Mouse (Mus musculus): ENCODE measurements around the gene Eef2k. TPM values are rescaled to one million over a fixed set of nuclear protein-coding genes. Genes with fewer than 3 reads are reported as not detected.

The Eef2k gene
- total RNA-seq, 2 experiments from 2014 or later: 53.1 to 88.8 TPM

DNA sequence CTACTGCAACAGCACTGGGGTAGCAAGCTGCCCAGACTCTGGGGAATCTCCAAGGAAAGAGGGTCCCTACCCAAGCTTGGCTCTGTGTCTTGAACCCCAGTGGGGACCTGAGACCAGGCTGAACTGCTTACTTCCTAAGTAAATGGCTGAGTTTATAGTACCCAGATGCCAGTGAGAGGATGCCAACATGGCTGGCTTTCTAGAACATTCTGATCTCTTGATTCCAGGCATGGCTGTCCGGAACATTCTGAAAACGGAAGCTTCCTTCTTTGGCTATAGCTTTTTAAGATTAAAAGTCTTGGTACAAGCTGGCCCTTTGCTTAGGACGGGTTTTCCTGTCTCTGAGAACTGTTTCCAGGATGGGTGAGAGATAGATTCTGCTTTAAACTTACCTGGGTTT, 31.4 kb downstream of the Eef2k start:
- H3K27ac ChIP-seq: peak overlapping the region; percentile 76

DNA sequence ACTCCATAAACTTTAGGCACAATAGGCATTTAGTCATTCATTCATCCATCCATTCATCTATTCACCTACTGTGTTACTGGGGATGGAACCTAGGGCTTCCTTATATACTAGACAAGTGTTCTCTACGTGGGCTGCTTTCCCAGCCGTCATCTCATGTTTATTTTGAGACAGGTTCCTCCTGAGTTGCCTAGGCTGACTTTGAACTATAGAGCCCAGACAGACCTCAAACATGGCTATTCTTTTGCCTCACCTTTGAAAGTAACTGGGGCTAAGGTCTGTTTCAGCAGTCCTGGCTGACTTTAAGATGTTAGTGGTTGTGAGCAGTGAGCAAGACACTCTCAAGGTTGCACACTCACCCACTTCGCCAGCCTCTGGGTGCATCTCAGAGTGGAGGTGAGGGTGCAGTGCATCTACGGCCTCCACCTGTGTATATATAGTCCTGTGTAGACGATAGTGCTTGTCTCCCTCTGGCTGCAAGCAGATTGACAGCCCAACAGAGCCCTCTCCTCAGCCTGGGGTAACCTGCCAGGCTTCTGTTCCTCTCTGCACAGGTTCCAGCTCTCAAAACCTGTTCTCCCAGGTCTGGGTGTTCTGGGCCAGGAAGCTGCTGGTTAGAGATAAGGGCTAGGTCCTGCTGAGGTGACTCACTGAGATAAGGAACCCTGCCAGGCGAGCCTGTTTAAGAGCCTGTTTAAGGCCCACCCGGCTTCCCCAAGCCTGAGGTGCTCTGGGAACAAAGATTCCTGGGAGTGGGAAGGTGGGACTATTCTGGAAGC, 32.3 kb downstream of the Eef2k start:
- DNase-seq: no peak
- Histone ChIP-seq H3K27ac (peak overlapping the region; percentile 76), H3K4me3 (no peak overlapping the region)
- TF ChIP-seq CTCF (IDR thresholded peaks at IDR 0.05): no peak
- intact Hi-C loops (cut with DNase I): no loop called here

More for the DNA sequence above, 31.4 kb downstream of the Eef2k start:
- H3K4me3 ChIP-seq: no peak overlapping the region
- intact Hi-C loops (cut with DNase I): no loop called here
- no peak for TF ChIP-seq CTCF (IDR thresholded peaks at IDR 0.05)
- no peak for DNase-seq

DNA sequence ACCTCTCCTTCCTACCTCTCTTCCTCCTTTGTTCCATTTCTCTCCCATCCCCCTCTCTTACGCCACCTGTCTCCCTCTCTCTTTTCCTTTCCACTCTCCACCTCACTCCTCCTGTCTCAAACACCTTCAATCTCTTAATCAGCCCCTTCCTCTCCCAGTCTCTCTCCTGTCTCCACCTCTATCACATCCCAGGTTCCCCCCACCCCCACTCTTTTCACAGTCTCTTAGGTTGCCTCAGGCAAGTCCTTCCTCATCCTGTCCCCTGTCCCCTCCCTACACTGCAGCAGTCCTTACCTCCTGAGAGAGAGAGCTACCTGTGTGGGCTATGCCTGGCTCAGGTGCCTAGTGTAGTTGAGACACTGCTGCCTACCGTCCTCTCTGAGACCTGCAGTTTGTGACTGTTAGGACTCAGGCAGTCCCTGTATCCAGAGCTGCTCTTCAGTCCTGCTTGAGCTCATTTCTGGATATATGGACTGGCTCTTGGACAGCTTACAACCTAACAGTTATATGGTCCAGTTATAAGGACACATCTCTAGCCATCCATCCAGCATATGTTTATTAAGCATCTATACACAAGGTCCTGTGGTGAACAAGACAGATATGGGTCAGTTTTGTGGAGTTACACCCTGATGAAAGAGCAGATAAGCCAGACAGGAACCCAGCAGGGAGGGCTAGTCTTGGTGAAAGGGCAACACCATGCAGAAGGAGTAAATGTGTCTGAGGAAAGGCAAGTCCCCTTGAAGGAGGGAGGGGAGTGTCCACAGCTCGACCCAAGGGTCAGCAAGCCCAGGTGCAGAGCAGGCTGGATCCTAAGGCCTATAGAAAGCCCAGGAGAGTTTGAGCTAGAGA, 33.1 kb downstream of the Eef2k start:
- H3K27ac ChIP-seq: peak overlapping the region; percentile 76
- TF ChIP-seq CTCF (IDR thresholded peaks at IDR 0.05): no peak
- no peak overlapping the region for H3K4me3 ChIP-seq
- intact Hi-C loops (cut with DNase I): no loop called here
- DNase-seq: no peak

DNA sequence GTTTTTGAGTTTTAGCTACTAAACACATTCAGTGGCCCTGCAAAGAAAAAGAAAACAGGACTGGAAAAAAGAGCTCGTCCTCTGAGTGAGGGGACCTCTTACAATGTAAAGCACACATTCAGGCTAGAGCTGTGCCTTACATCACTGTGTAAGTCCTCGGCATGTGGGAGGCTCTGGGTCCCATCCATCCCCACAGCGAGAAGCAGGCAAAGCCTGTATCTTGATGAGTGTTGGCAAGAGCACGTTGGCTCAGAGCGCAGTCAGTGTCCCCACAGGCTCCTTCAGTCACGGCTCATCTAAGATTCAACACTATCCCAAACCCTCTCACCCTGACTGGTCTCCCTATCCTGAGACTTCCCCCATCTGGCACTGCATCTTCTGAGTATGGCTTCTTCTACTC, 35.6 kb downstream of the Eef2k start:
- Histone ChIP-seq H3K4me3 (no peak overlapping the region), H3K27ac (no peak overlapping the region)
- intact Hi-C loops (cut with DNase I): no loop called here
- DNase-seq: no peak
- no peak for TF ChIP-seq CTCF (IDR thresholded peaks at IDR 0.05)

DNA sequence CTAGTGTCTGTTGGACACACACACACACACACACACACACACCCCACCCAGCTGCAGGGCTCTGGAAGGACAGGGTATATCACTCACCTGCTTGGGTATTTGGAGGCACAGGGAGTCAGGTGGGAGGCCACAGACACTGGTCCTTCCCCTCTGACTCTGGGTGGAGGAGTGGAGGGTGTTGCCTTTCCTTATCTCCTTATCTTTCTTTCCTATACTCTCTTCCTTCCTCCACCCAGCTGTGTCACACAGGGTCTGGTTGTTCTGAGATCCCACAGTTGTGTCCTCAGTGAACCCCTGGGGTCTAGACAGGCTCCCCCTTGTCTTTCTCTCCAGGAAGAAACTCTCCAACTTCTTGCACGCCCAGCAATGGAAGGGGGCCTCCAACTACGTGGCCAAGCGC, 37.3 kb downstream of the Eef2k start:
- no peak for DNase-seq

DNA sequence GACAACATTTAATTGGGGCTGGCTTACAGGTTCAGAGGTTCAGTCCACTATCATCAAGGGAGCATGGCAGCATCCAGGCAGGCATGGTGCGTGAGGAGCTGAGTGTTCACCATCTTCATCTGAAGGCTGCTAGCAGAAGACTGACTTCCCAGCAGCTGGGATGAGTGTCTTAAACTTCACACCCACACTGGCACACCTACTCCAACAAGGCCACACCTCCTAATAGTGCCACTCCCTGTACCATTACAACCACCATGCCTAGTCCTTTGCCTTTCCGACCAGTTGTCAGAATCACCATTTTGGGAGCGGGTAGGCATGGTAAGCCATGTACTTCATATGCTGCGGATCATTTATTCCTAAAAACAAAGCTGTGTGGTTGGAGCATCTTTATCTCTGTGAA, 38.1 kb downstream of the Eef2k start:
- Histone ChIP-seq H3K27ac (no peak overlapping the region), H3K4me3 (no peak overlapping the region)
- intact Hi-C loops (cut with DNase I): no loop called here
- TF ChIP-seq CTCF (IDR thresholded peaks at IDR 0.05): no peak
- DNase-seq: no peak

More for the DNA sequence above, 37.3 kb downstream of the Eef2k start:
- Histone ChIP-seq H3K4me3 (no peak overlapping the region), H3K27ac (no peak overlapping the region)
- no peak for TF ChIP-seq CTCF (IDR thresholded peaks at IDR 0.05)
- intact Hi-C loops (cut with DNase I): no loop called here

DNA sequence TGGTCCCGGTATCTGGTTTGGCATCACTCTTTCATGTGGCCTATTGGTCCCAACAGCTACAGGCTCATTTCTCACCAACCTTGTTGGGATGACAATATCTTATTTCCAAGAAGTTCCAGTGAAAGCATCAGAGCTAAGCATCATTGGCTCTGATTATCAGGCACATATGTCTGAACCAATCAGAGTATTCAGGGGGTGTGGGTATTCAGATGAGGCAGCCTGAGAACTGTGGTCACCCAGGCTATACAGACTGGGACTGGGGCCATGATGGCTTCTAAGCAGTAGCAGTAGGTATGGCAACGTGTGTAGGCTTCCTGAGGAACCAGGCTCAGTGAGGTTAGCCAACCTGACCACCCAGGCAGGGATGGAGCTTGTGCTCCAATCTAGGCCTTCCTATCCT, 38.8 kb downstream of the Eef2k start:
- DNase-seq: no peak
- TF ChIP-seq CTCF (IDR thresholded peaks at IDR 0.05): no peak
- Histone ChIP-seq H3K27ac (peak overlapping the region; percentile 67; the same call in 1 of the 2 replicates), H3K4me3 (no peak overlapping the region)
- intact Hi-C loops (cut with DNase I): no loop called here

DNA sequence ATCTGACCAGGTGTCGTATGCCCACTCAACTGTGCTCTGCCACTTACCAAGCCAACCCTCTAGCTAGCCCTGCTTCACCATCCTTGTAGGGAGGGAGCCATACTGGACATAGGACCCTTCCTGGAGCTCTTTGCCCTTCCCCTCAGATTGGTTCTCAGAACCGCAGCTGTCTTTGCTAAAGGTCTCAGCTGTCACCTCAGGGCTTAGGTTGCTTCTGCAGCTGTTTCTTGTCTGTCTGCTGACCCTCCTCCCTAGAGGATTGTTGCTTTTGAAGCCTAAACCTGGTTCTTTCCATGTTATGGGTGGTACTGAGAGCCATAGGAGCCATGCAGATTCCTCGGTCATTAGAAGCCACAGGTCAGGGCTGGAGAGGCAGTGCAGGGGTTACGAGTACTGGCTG, 40.0 kb downstream of the Eef2k start:
- TF ChIP-seq CTCF (IDR thresholded peaks at IDR 0.05): no peak
- Histone ChIP-seq H3K4me3 (no peak overlapping the region), H3K27ac (peak overlapping the region; percentile 67)
- intact Hi-C loops (cut with DNase I): no loop called here
- DNase-seq: peak; percentile 44

DNA sequence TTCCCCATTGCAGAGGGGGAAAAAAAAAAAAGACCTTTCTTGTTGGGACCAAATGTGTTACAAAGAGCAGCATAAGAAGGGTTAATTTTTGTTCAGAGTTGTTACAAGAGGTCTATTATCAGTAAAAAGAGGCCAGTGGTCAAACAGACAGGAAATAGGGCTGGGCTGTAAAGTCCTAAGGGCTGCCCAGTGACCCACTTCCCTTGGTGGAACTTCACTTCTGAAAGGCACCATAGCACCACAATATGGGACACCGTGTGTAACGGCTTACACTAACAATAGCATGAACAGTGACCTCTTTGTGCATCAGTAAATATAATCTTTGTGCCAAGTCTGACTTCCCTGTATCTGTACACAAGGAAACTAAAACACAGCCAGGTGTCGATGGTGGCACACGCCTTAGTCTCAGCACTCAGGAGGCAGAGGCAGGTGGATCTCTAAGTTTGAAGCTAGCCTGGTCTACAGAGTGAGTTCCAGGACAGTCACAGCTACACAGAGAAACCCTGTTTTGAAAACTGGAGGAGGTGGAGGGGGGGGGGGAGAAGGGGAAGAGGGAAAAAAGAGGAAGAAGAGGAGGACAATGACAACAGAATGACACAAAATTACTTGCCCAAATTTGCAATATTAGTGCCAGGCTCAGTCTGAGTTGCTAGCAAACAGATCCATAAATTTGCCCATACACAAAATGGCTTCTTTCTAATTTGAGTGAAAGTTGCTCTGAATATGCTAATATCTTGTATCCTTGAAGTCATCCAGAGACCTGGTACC, 41.1 kb downstream of the Eef2k start:
- TF ChIP-seq CTCF (IDR thresholded peaks at IDR 0.05): no peak
- H3K4me3 ChIP-seq: no peak overlapping the region
- intact Hi-C loops (cut with DNase I): no loop called here
- DNase-seq: no peak
- H3K27ac ChIP-seq: peak overlapping the region; percentile 67

DNA sequence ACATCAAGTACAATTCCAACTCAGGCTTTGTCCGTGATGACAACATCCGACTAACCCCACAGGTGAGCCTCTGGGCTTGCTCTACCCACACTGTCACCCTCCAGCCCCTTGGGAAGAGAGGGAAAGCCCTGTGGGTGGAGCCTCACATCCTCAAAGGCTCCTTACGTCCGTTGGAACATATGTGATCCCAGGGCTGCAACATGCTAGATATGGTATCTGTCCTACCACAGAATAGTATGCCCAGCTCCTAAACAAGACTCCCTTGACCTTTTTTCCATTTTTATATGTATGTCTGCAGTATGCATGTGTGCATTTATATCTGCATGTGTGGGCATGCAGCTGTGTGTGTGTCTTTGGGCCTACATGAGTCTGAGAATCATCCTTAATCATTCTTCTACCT, 42.1 kb downstream of the Eef2k start:
- H3K4me3 ChIP-seq: no peak overlapping the region
- no peak overlapping the region for H3K27ac ChIP-seq
- DNase-seq: no peak
- intact Hi-C loops (cut with DNase I): loop anchor here (5.0 kb wide), 1 partner anchor 37 kb away; no protein-coding TSS in a partner anchor
- TF ChIP-seq CTCF (IDR thresholded peaks at IDR 0.05): no peak

DNA sequence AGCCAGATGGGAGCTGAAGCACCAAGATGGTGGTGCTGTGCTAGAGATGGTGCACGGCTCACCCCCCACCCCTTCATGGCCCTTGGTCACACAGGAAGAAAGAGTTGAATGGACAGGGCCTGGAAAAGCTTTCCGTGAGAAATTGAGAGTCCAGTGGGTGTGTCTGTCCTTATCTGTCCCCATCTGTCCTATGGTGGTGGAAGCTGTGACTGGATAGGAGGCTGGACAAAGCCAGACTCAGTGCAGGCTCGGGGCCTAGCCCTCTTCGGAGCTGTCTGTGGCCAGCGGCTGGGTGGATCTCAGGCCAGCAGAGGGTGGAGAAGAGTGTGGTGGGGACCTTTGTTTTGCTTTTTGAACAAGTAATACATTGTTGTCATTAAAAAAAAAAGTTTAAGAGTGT, 50.5 kb downstream of the Eef2k start:
- no peak for TF ChIP-seq CTCF (IDR thresholded peaks at IDR 0.05)
- no peak for DNase-seq
- H3K27ac ChIP-seq: no peak overlapping the region
- intact Hi-C loops (cut with DNase I): no loop called here
- no peak overlapping the region for H3K4me3 ChIP-seq

DNA sequence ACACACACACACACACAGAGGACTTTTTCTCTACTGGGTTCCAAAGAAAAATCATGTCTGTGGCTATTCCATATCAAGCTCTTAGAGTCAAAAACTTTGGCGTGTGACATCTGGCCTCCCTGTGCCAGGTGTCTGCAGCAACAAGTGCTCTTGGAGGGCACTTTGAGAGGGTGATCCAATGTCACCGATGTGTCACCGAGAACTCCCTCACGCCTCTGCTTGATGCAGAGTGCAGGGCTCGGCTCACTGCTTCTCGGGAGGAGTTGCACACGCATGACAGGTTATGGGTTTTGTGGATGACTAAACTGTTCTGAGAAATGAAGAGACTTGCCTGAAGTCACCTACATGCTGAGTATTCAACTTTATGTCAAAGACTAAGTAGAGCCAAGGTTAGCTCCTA, 54.4 kb downstream of the Eef2k start:
- no peak for TF ChIP-seq CTCF (IDR thresholded peaks at IDR 0.05)
- H3K4me3 ChIP-seq: no peak overlapping the region
- intact Hi-C loops (cut with DNase I): no loop called here
- H3K27ac ChIP-seq: peak overlapping the region; percentile 57; the same call in 1 of the 2 replicates
- no peak for DNase-seq
